Mouse (Mus musculus): ENCODE measurements around the gene Kremen1.

GRCm38 (mm10) chr11:5289826-5290580 is 28.6 kb upstream of the Kremen1 start:
- TF ChIP-seq CTCF (IDR thresholded peaks at IDR 0.05; ENCODE audit: extremely low read depth, insufficient read depth, insufficient read length, insufficient replicate concordance): no peak
- no peak for TF ChIP-seq POLR2A (IDR thresholded peaks at IDR 0.05; ENCODE audit: low read depth, low read length)

Data from spleen, adult 2 months (tissue).